Mouse (Mus musculus) liver, embryonic 14.5 days (tissue): ENCODE data around the gene H2-K1. TPM values are rescaled to one million over a fixed set of nuclear protein-coding genes. Genes with fewer than 3 reads are reported as not detected.

Source experiments
- ATAC-seq: fragments of 200-750 bp; cut with Nextera tagmentation; 2 replicates; pipeline ENCODE4 v1.8.0; 2017; ENCODE audit warnings: moderate number of reproducible peaks, mild to moderate bottlenecking, moderate library complexity; ENCODE audit not compliant: insufficient read depth
- DNase-seq, 3 experiments: peaks; one replicate each; pipeline ENCODE4 v3.0.0-alpha.2; 2012 to 2013; ENCODE audit warnings: low read depth in 3 of 3, low spot score in 3 of 3
- H3K27ac ChIP-seq: fragments of 300-500 bp; sonication (generic); 2 replicates; pipeline ENCODE4 v1.5.1; 2014; ENCODE audit warnings: moderate library complexity, mild to moderate bottlenecking, control low read depth, inconsistent platforms
- H3K27me3 ChIP-seq: fragments of 300-500 bp; sonication (generic); 2 replicates; pipeline ENCODE4 v1.6.1; 2014; ENCODE audit warnings: mild to moderate bottlenecking, low read length, moderate library complexity; ENCODE audit not compliant: control insufficient read depth, insufficient read depth
- H3K36me3 ChIP-seq: fragments of 300-500 bp; sonication (generic); replicated peaks from 2 replicates; pipeline ENCODE4 v1.6.1; 2014; ENCODE audit warnings: low read depth; ENCODE audit not compliant: control insufficient read depth, insufficient read depth
- H3K4me1 ChIP-seq, 2 experiments: fragments of 200-500 bp in 1 of 2; fragments of 300-500 bp in 1 of 2; sonication (generic) in 1 of 2; replicated peaks; 2 replicates each; pipeline ENCODE4 v1.6.1; 2012 to 2014; ENCODE audit warnings: antibody characterized with exemption in 1 of 2, inconsistent platforms in 1 of 2, low read length in 1 of 2; ENCODE audit not compliant: control insufficient read depth in 2 of 2, insufficient read depth in 2 of 2
- H3K4me2 ChIP-seq: fragments of 300-500 bp; sonication (generic); 2 replicates; pipeline ENCODE4 v1.6.1; 2014; ENCODE audit warnings: low read depth, mild to moderate bottlenecking, control low read depth, moderate library complexity
- H3K4me3 ChIP-seq, 2 experiments: fragments of 200-500 bp in 1 of 2; fragments of 300-500 bp in 1 of 2; sonication (generic) in 1 of 2; 2 replicates each; pipeline ENCODE4 v1.5.1; 2012 to 2014; ENCODE audit warnings: low read depth in 2 of 2, low read length in 2 of 2, mild to moderate bottlenecking in 2 of 2, control low read depth in 1 of 2, inconsistent platforms in 1 of 2, moderate library complexity in 1 of 2; ENCODE audit not compliant: insufficient read depth in 1 of 2
- H3K9ac ChIP-seq: fragments of 300-500 bp; sonication (generic); replicated peaks from 2 replicates; pipeline ENCODE4 v1.6.1; 2014; ENCODE audit warnings: mild to moderate bottlenecking, control low read depth, moderate library complexity
- H3K9me3 ChIP-seq: fragments of 300-500 bp; sonication (generic); 2 replicates; pipeline ENCODE4 v1.6.1; 2016; ENCODE audit warnings: low read length, mixed read lengths; ENCODE audit not compliant: control insufficient read depth
- CTCF ChIP-seq: IDR thresholded peaks from 2 replicates; pipeline ENCODE4 v1.5.1; 2016; ENCODE audit warnings: antibody characterized with exemption, low read depth, control low read depth
- EP300 ChIP-seq: IDR thresholded peaks from 2 replicates; pipeline ENCODE4 v1.6.1; 2016; ENCODE audit warnings: antibody characterized with exemption, low read depth
- WGBS: fragments of 180-500 bp; shearing (Covaris S2); extraction: QIAGEN DNeasy Blood & Tissue Kit; methylation state at CpG from one replicate; pipeline ENCODE4 v1.1.7; 2014; ENCODE audit not compliant: insufficient replicate concordance; 5-methylcytosine and 5-hydroxymethylcytosine counted together
- polyA plus RNA-seq, 2 experiments: library from polyadenylated mRNA; depleted of rRNA in 1 of 2; stranded (reverse) in 1 of 2; unstranded in 1 of 2; fragments of >200 nt; fragmentation: Nextera tagmentation in 1 of 2; extraction: Ambion mirVana in 1 of 2; gene quantifications; 2 replicates each; pipeline versions ENCODE4 v1.2.1 to v1.2.3; 2012 to 2014

Gene H2-K1
- polyA plus RNA-seq, 2 experiments: 107 to 124 TPM

- WGBS: 5% methylated on average over 10 of the region's 10 CpGs
- DNase-seq (no peak), ATAC-seq (no peak)
- Histone ChIP-seq H3K36me3 (peaks cover 28% of the 10 kb centered on the region), H3K4me1 (peaks cover 15 to 18% of the 10 kb centered on the region in 2 experiments), H3K9me3 (no peaks in the 10 kb centered on the region), H3K9ac (peak overlapping the region; percentile 94), H3K4me3 (peak overlapping the region; percentile 82 to 91), H3K27me3 (no peaks in the 10 kb centered on the region), H3K27ac (peak overlapping the region; percentile 67), H3K4me2 (peak overlapping the region; percentile 82)
- TF ChIP-seq CTCF (no peak), EP300 (no peak)
Measured at GRCm38 (mm10) chr17:33956336-33956735, 43.8 kb downstream of the H2-K1 start.

- peak within 1 kb of the TSS; percentile 94 for H3K9ac ChIP-seq
- peaks cover 28% of the 10 kb centered on the region for H3K36me3 ChIP-seq
- under 1% methylated on average over 50 of the region's 50 CpGs for WGBS
- H3K4me2 ChIP-seq: peak within 1 kb of the TSS; percentile 89
- H3K9me3 ChIP-seq: no peaks in the 10 kb centered on the region
- peak within 1 kb of the TSS; percentile 82 to 91 for H3K4me3 ChIP-seq
- TF ChIP-seq EP300: peak; percentile 15; the same call in 1 of the 2 replicates
- TF ChIP-seq CTCF: peak; percentile 38
- DNase-seq: peak; percentile 97 to 98 (median 97)
- peak; percentile 83 for ATAC-seq
- peak within 1 kb of the TSS; percentile 67 for H3K27ac ChIP-seq
- H3K4me1 ChIP-seq: peaks cover 17 to 20% of the 10 kb centered on the region in 2 experiments
- no peaks in the 10 kb centered on the region for H3K27me3 ChIP-seq
Measured at GRCm38 (mm10) chr17:33955555-33956214, 44.5 kb downstream of the H2-K1 start, which contains the start of the genes Vps52 and Rps18. Gene Vps52, plus strand, starts transcription at chr17:33955812. Gene Rps18, minus strand, starts transcription at chr17:33956001.

GRCm38 (mm10) chr17:33954646-33955554 is 45.2 kb downstream of the H2-K1 start:
- peak; percentile 2; the same call in 1 of the 2 replicates for ATAC-seq

DNA sequence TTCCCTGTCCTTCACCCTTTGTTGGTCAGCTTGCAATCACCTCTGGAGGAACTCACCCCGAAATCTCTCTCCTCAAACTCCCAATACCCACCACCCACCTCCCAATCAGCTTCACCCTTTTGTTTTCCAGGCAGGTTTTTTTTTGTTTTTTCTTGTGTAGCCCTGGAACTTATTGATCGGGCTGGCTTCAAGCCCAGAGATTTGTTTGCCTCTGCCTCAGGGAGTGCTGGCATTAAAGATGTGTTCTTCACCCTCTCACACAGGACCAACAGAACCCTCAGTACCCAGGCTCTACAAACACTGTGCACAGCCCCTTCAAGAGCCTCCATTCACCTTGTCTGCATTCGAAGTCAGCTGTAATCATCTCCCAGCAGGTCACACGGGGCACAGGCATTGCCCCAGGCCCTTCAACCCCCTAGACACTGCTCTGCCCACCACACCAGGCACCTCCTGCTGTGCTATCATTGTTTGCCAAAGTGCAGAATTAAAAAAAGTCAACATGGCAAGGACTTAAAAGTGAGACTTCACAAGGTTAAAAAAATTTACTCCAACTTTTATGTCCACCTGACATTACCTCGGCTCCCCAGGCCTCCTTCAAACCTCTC is 46.1 kb downstream of the H2-K1 start:
- Histone ChIP-seq H3K27me3 (no peaks in the 10 kb centered on the region), H3K9ac (peak overlapping the region; percentile 86), H3K4me3 (peak overlapping the region; percentile 70 to 82), H3K9me3 (no peaks in the 10 kb centered on the region), H3K27ac (peak overlapping the region; percentile 40), H3K4me1 (peaks cover 18 to 20% of the 10 kb centered on the region in 2 experiments), H3K4me2 (peak overlapping the region; percentile 89), H3K36me3 (peaks cover 29% of the 10 kb centered on the region)
- 16% methylated on average over 5 of the region's 5 CpGs for WGBS
- ATAC-seq: no peak
- TF ChIP-seq EP300 (no peak), CTCF (no peak)
- DNase-seq: no peak

More at GRCm38 (mm10) chr17:33954646-33955554, 45.2 kb downstream of the H2-K1 start:
- no peak for DNase-seq
- Histone ChIP-seq H3K9me3 (no peaks in the 10 kb centered on the region), H3K4me1 (peaks cover 18 to 20% of the 10 kb centered on the region in 2 experiments), H3K27me3 (no peaks in the 10 kb centered on the region), H3K27ac (peak overlapping the region; percentile 40), H3K4me2 (peak overlapping the region; percentile 89), H3K36me3 (peaks cover 28% of the 10 kb centered on the region), H3K4me3 (peak overlapping the region; percentile 70 to 82), H3K9ac (peak overlapping the region; percentile 86)
- TF ChIP-seq CTCF (no peak), EP300 (peak; percentile 25; the same call in 1 of the 2 replicates)
- under 1% methylated on average over 33 of the region's 33 CpGs for WGBS
